Comparison of ENCODE assay signal across 13 mouse cellular contexts in genomic region chr1:54837721-54838485, GRCm38 (mm10).
A peak's percentile ranks its signal among the peaks of the same experiment; 100 is the strongest.
DNase-seq lines count a peak whose midpoint lies in the region; ATAC-seq lines count a peak whose summit lies in the region.
"Had no signal": no experiment of that assay in that cellular context is flagged by ENCODE, and none has a peak within 500 bp of the region (broad histone marks: within the 10 kb centered on the region; RNA-seq: fewer than 3 reads in every experiment).

No protein-coding gene starts in this region.

- H3K9ac ChIP-seq in heart, embryonic 11.5 days (ENCODE audit: low read depth, low read length) = no peak overlapping the region
- H3K9ac ChIP-seq in hindbrain, embryonic 13.5 days = no peak overlapping the region
- H3K9ac ChIP-seq: neural tube, embryonic 15.5 days had no signal

- no peaks in the 10 kb centered on the region for H3K27me3 ChIP-seq in heart, embryonic 11.5 days (ENCODE audit: control insufficient read depth, insufficient read depth, low read length)
- no peaks in the 10 kb centered on the region for H3K27me3 ChIP-seq in hindbrain, embryonic 13.5 days
- H3K27me3 ChIP-seq: CH12.LX; neural tube, embryonic 15.5 days had no signal

- H3K4me1 ChIP-seq in heart, embryonic 11.5 days (ENCODE audit: control insufficient read depth, insufficient read depth, low read length) = peaks cover 10% of the 10 kb centered on the region
- peaks cover 4% of the 10 kb centered on the region for H3K4me1 ChIP-seq in hindbrain, embryonic 13.5 days (replicated peaks)

- WGBS in heart, embryonic 11.5 days (ENCODE audit: insufficient replicate concordance) = 66% methylated on average over 17 of the region's 17 CpGs
- WGBS in hindbrain, embryonic 13.5 days = 93% methylated on average over 17 of the region's 17 CpGs

- no peaks in the 10 kb centered on the region for H3K36me3 ChIP-seq in heart, embryonic 11.5 days (ENCODE audit: control insufficient read depth, insufficient read depth, low read length)
- H3K36me3 ChIP-seq in hindbrain, embryonic 13.5 days = no peaks in the 10 kb centered on the region
- H3K36me3 ChIP-seq: neural tube, embryonic 15.5 days had no signal

- H3K4me2 ChIP-seq in heart, embryonic 11.5 days = no peak overlapping the region
- no peak overlapping the region for H3K4me2 ChIP-seq in hindbrain, embryonic 13.5 days
- H3K4me2 ChIP-seq: neural tube, embryonic 15.5 days had no signal

- peak; percentile 30 for DNase-seq in gastrocnemius, adult 18-20 months (ENCODE audit: low spot score)
- no peak for DNase-seq in gastrocnemius, postnatal 4 days (ENCODE audit: low spot score in 2 of 2)
- peak; percentile 71 for DNase-seq in adipocyte (ENCODE audit: low spot score)
- DNase-seq in lung, postnatal 25 days (ENCODE audit: low spot score) = peak; percentile 82
- DNase-seq in frontal cortex, adult 2 months (ENCODE audit: extremely low spot score in 1 of 2, low spot score in 1 of 2) = no peak
- DNase-seq in thymus, postnatal 0 days (ENCODE audit: low spot score) = no peak
- DNase-seq: embryo, embryonic 11 days; gastrocnemius, postnatal 36 days had no signal

- H3K9me3 ChIP-seq in heart, embryonic 11.5 days (replicated peaks; ENCODE audit: control insufficient read depth, low read length) = no peaks in the 10 kb centered on the region
- no peaks in the 10 kb centered on the region for H3K9me3 ChIP-seq in hindbrain, embryonic 13.5 days
- H3K9me3 ChIP-seq: neural tube, embryonic 15.5 days had no signal

- ATAC-seq in heart, embryonic 11.5 days (replicated peaks; ENCODE audit: insufficient number of reproducible peaks, low FRiP score, low TSS enrichment) = no peak
- ATAC-seq in hindbrain, embryonic 13.5 days (ENCODE audit: low FRiP score) = no peak
- ATAC-seq: activated CD4-positive, CD25-positive, alpha-beta regulatory T cell, adult 4 months had no signal

- H3K4me3 ChIP-seq in heart, embryonic 11.5 days (ENCODE audit: low read depth, low read length) = no peak overlapping the region
- no peak overlapping the region for H3K4me3 ChIP-seq in hindbrain, embryonic 13.5 days
- H3K4me3 ChIP-seq: neural tube, embryonic 15.5 days had no signal

- H3K27ac ChIP-seq in heart, embryonic 11.5 days (ENCODE audit: low read depth, low read length) = peak overlapping the region; percentile 12; the same call in 1 of the 2 replicates
- no peak overlapping the region for H3K27ac ChIP-seq in hindbrain, embryonic 13.5 days
- H3K27ac ChIP-seq: neural tube, embryonic 15.5 days had no signal

Comparison
In these comparisons a context has a peak if more than half of its experiments do, and no peak if none do; other contexts are left out.
1. DNase-seq: peak in gastrocnemius, adult 18-20 months (single experiment), adipocyte (single experiment) and lung, postnatal 25 days (single experiment); none in gastrocnemius, postnatal 4 days (0 of 2), frontal cortex, adult 2 months (0 of 2) and thymus, postnatal 0 days (single experiment).